Mouse (Mus musculus) common myeloid progenitor, adult 5-6 weeks (primary cell): Measurements from ENCODE around the gene Lgals12. TPM values are rescaled to one million over a fixed set of nuclear protein-coding genes. Genes with fewer than 3 reads are reported as not detected.

Experiments used
- ATAC-seq: replicated peaks from 2 replicates; pipeline ENCODE4 v1.8.0; 2016; ENCODE audit warnings: low read depth, mild to moderate bottlenecking, moderate TSS enrichment, inconsistent platforms; ENCODE audit not compliant: poor library complexity, severe bottlenecking
- total RNA-seq: library from RNA; stranded (forward); fragments of 200-1000, 187-1606 nt; gene quantifications from 2 replicates; pipeline ENCODE4 v1.2.3, GENCODE M21; 2017

The Lgals12 gene
- total RNA-seq, 1 experiment from 2014 or later, result not detected

- ATAC-seq, result peak; percentile 92
These were observed 55.3 kb downstream of the Lgals12 start for GRCm38 (mm10) chr19:7551550-7552300.

- no peak for ATAC-seq
These were observed 58.1 kb downstream of the Lgals12 start for GRCm38 (mm10) chr19:7548924-7549323.

Other genes with a start within 250 kb of the Lgals12 start
- gene Spindoc, start 224.2 kb downstream of the Lgals12 start, total RNA-seq, result 9.1 and 11.8 TPM in 2 replicates
- gene 2700081O15Rik, start 189.6 kb downstream of the Lgals12 start, total RNA-seq, result 4.0 and 4.5 TPM in 2 replicates
- 85.4 and 85.6 TPM in 2 replicates for gene Rtn3, start 123.9 kb downstream of the Lgals12 start, total RNA-seq
- gene Atl3, start 113.2 kb downstream of the Lgals12 start, total RNA-seq, result 76.9 and 116 TPM in 2 replicates
- gene Pla2g16, start 49.7 kb downstream of the Lgals12 start, total RNA-seq, result 19.6 and 28.0 TPM in 2 replicates
- not detected in 2 replicates for gene Hrasls5, start 5.3 kb upstream of the Lgals12 start, total RNA-seq
- gene Slc22a19, start 104.1 kb upstream of the Lgals12 start, total RNA-seq, result not detected in 2 replicates
- gene Slc22a26, start 195.5 kb upstream of the Lgals12 start, total RNA-seq, result not detected in 2 replicates